Mouse (Mus musculus): ENCODE results near the gene P4ha2. TPM values are rescaled to one million over a fixed set of nuclear protein-coding genes. Genes with fewer than 3 reads are reported as not detected.

P4ha2 gene
- not detected in 2 replicates for total RNA-seq (2014; fragmentation: Nextera tagmentation)
- total RNA-seq (2017), result 0.22 TPM in 1 of 2 replicates, not detected in the other
- not detected in 2 replicates for polyA plus RNA-seq (2012)

DNA sequence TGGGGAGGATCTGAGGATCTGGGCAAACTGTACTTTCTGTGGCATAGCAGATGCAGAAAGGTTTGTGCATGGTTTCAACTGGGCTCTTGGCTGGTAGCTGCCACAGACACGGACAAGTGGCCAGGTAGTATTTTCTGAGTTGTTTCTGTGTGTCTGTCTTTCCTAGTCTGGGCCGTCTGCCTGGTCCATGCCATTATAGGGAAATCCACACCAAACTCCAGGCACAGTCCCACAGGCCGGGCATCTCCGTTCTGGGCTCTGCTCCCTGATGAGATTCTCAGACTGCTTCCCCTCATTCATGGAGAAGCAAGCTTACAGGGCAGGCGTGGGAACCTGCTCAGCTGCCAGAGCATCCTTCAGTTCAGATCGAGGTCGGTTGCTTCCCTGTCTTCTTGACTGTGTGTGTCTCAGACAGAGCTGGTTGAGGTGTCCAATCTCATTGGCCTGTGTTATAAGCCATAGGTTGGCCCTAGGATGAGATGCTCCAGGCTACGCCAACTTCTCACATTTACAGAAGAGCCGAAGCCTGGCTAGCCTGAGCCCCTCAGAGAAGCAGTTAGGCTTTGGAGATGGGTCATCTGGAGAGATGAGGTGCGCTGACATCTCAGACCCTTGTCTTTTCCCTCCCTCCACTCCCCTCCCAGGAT, at the start of gene P4ha2:
Gene P4ha2, plus strand, starts transcription at position 51 of the 647 bp plus-strand sequence.
- Histone ChIP-seq H3K36me3 (replicated peaks) (no peaks in the 10 kb centered on the region), H3K9me3 (replicated peaks) (no peaks in the 10 kb centered on the region), H3K27me3 (ENCODE audit: insufficient read depth, low read length) (peaks cover 23% of the 10 kb centered on the region; the same call in 1 of the 2 replicates), H3K4me3 (ENCODE audit: low read depth, low read length) (no peak within 1 kb of the TSS), H3K4me1 (ENCODE audit: insufficient read depth, low read depth, low read length) (no peaks in the 10 kb centered on the region)
- TF ChIP-seq TAL1 (conservative IDR thresholded peaks at IDR 0.05; ENCODE audit: low read depth, low read length) (no peak), GATA2 (IDR thresholded peaks at IDR 0.05; ENCODE audit: borderline replicate concordance, low read depth, low read length) (no peak), CTCF (IDR thresholded peaks at IDR 0.05; ENCODE audit: low read depth, low read length) (no peak), GATA1 (IDR thresholded peaks at IDR 0.05; ENCODE audit: borderline replicate concordance, low read length) (no peak)
- DNase-seq (ENCODE audit: low spot score), result no peak
- no peak for ATAC-seq (ENCODE audit: extremely low read depth, insufficient number of reproducible peaks, low FRiP score, poor library complexity, severe bottlenecking)

DNA sequence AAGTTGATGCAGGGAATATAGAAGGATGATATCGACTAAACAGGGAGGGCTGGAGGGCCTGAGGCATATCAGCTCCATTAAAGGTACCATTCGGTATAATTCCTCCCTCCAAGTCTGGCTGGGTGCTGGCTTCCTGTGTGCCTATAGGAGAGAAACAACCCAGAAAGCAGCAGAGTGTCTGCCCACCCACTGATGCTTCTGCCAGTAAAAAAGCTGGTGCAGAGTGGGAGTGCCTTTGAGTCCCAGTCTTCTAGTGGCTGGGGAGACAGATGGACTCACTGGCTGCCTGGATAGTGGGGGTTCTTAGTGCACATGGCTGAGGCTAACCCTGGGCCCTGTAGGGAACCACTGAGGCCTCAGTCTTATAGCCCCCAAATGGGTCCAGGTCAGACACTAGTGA, 49.7 kb upstream of the P4ha2 start:
- Histone ChIP-seq H3K9me3 (replicated peaks) (no peaks in the 10 kb centered on the region), H3K27me3 (ENCODE audit: insufficient read depth, low read length) (peaks cover 13% of the 10 kb centered on the region; the same call in 1 of the 2 replicates), H3K36me3 (replicated peaks) (no peaks in the 10 kb centered on the region), H3K4me1 (ENCODE audit: insufficient read depth, low read depth, low read length) (no peaks in the 10 kb centered on the region), H3K4me3 (ENCODE audit: low read depth, low read length) (no peak overlapping the region)
- ATAC-seq (ENCODE audit: extremely low read depth, insufficient number of reproducible peaks, low FRiP score, poor library complexity, severe bottlenecking), result no peak
- DNase-seq (ENCODE audit: low spot score), result no peak
- TF ChIP-seq CTCF (IDR thresholded peaks at IDR 0.05; ENCODE audit: low read depth, low read length), result no peak
- no peak for TF ChIP-seq GATA1 (IDR thresholded peaks at IDR 0.05; ENCODE audit: borderline replicate concordance, low read length)
- TF ChIP-seq GATA2 (IDR thresholded peaks at IDR 0.05; ENCODE audit: borderline replicate concordance, low read depth, low read length), result no peak
- no peak for TF ChIP-seq TAL1 (conservative IDR thresholded peaks at IDR 0.05; ENCODE audit: low read depth, low read length)
- no peak for TF ChIP-seq POLR2AphosphoS5 (IDR thresholded peaks at IDR 0.05; ENCODE audit: insufficient replicate concordance, low read depth, low read length)

DNA sequence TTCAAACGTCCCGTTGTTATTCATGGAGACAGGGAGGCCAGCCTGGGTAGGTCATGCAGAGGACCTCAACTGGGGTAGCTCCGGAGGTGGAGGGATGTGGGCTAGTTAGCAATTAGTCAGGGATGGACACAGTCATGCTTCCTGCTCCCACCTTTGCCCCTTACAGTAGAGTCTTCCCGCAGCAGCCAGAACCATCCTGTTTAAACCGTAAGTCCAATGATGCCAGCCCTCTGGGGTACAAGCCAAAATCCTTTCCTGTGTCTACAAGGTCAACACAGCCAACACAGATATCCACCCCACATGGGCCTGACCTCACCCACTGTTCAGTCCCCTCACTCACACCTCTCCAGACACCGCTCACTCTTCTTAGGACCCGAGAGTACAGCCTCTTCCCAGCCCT, 48.7 kb upstream of the P4ha2 start:
- TF ChIP-seq TAL1 (conservative IDR thresholded peaks at IDR 0.05; ENCODE audit: low read depth, low read length), result no peak
- no peak for TF ChIP-seq GATA2 (IDR thresholded peaks at IDR 0.05; ENCODE audit: borderline replicate concordance, low read depth, low read length)
- no peak for TF ChIP-seq GATA1 (IDR thresholded peaks at IDR 0.05; ENCODE audit: borderline replicate concordance, low read length)
- TF ChIP-seq POLR2AphosphoS5 (IDR thresholded peaks at IDR 0.05; ENCODE audit: insufficient replicate concordance, low read depth, low read length), result no peak
- TF ChIP-seq CTCF (IDR thresholded peaks at IDR 0.05; ENCODE audit: low read depth, low read length), result no peak
- Histone ChIP-seq H3K4me1 (ENCODE audit: insufficient read depth, low read depth, low read length) (no peaks in the 10 kb centered on the region), H3K27me3 (ENCODE audit: insufficient read depth, low read length) (peaks cover 20% of the 10 kb centered on the region; the same call in 1 of the 2 replicates), H3K9me3 (replicated peaks) (no peaks in the 10 kb centered on the region), H3K4me3 (ENCODE audit: low read depth, low read length) (no peak overlapping the region), H3K36me3 (replicated peaks) (no peaks in the 10 kb centered on the region)
- DNase-seq (ENCODE audit: low spot score) (no peak), ATAC-seq (ENCODE audit: extremely low read depth, insufficient number of reproducible peaks, low FRiP score, poor library complexity, severe bottlenecking) (no peak)

DNA sequence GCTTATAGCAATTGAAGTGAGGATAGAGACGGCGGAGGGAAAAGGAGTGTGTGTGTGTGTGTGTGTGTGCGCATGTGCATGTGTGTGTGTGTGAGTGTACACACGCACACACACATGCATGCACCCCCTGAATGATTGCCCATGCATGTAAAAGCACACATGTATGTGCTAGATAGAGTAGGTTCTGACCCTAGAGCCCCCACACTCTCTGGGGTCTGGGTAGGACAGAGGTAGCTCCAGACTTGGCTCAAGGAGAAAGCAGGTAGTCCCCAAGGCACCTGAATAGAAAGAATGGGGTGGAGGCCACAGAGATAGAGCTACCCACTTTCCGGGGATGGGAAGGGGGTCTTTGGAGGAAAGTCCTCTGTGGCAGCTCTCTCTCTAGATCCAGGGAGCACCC, 47.8 kb upstream of the P4ha2 start:
- Histone ChIP-seq H3K4me3 (ENCODE audit: low read depth, low read length) (no peak overlapping the region), H3K9me3 (replicated peaks) (no peaks in the 10 kb centered on the region), H3K36me3 (replicated peaks) (no peaks in the 10 kb centered on the region), H3K27me3 (ENCODE audit: insufficient read depth, low read length) (peaks cover 23% of the 10 kb centered on the region; the same call in 1 of the 2 replicates), H3K4me1 (ENCODE audit: insufficient read depth, low read depth, low read length) (no peaks in the 10 kb centered on the region)
- DNase-seq (ENCODE audit: low spot score), result no peak
- TF ChIP-seq GATA1 (IDR thresholded peaks at IDR 0.05; ENCODE audit: borderline replicate concordance, low read length) (no peak), TAL1 (conservative IDR thresholded peaks at IDR 0.05; ENCODE audit: low read depth, low read length) (no peak), GATA2 (IDR thresholded peaks at IDR 0.05; ENCODE audit: borderline replicate concordance, low read depth, low read length) (no peak), POLR2AphosphoS5 (IDR thresholded peaks at IDR 0.05; ENCODE audit: insufficient replicate concordance, low read depth, low read length) (no peak), CTCF (IDR thresholded peaks at IDR 0.05; ENCODE audit: low read depth, low read length) (no peak)
- no peak for ATAC-seq (ENCODE audit: extremely low read depth, insufficient number of reproducible peaks, low FRiP score, poor library complexity, severe bottlenecking)

DNA sequence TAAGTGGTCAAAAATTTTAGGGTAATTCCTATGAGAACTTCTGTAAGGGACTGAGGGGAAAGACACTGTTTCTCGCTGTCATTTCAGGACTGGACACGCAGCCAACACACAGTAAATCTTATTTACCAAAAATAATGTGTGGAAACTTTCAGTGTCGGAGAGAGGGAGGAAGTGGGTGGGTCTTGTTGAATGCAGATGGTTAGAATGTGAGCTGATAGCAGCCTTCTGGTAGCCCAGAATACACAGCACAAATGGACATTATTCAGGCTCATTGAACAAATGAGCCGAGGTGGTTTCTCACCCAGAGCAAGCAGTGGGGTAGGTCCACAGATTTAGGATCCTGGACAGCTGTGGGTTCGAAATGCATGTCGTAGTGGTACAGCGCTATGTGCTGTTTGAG, 46.8 kb upstream of the P4ha2 start:
- TF ChIP-seq POLR2AphosphoS5 (IDR thresholded peaks at IDR 0.05; ENCODE audit: insufficient replicate concordance, low read depth, low read length), result no peak
- no peak for TF ChIP-seq CTCF (IDR thresholded peaks at IDR 0.05; ENCODE audit: low read depth, low read length)
- no peak for TF ChIP-seq TAL1 (conservative IDR thresholded peaks at IDR 0.05; ENCODE audit: low read depth, low read length)
- no peak for TF ChIP-seq GATA1 (IDR thresholded peaks at IDR 0.05; ENCODE audit: borderline replicate concordance, low read length)
- no peak for TF ChIP-seq GATA2 (IDR thresholded peaks at IDR 0.05; ENCODE audit: borderline replicate concordance, low read depth, low read length)
- Histone ChIP-seq H3K27me3 (ENCODE audit: insufficient read depth, low read length) (peaks cover 23% of the 10 kb centered on the region; the same call in 1 of the 2 replicates), H3K4me3 (ENCODE audit: low read depth, low read length) (no peak overlapping the region), H3K36me3 (replicated peaks) (no peaks in the 10 kb centered on the region), H3K9me3 (replicated peaks) (no peaks in the 10 kb centered on the region), H3K4me1 (ENCODE audit: insufficient read depth, low read depth, low read length) (no peaks in the 10 kb centered on the region)
- ATAC-seq (ENCODE audit: extremely low read depth, insufficient number of reproducible peaks, low FRiP score, poor library complexity, severe bottlenecking), result no peak
- DNase-seq (ENCODE audit: low spot score), result no peak

DNA sequence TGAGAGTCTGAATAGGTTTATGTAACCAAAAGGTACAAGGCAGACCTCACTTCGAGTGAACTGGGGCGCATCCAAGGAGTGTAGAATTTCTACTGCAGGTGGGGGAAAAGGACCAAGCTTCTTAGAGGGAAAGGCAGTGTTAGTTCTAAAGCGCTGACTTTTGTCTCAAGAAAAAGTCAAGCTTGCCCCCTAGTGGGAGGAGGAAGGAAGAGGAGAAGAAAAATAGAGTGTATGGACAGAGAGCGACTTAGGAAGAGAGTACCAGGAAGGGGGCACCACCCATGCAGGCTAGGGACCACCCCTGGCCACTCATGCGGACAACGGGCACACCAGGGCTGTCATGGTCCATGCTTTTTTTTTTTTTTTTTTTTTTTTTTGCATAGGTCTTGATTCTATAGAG, 45.6 kb upstream of the P4ha2 start:
- H3K4me3 ChIP-seq (ENCODE audit: low read depth, low read length), result no peak overlapping the region
- H3K27me3 ChIP-seq (ENCODE audit: insufficient read depth, low read length), result peaks cover 26% of the 10 kb centered on the region; the same call in 1 of the 2 replicates
- ATAC-seq (ENCODE audit: extremely low read depth, insufficient number of reproducible peaks, low FRiP score, poor library complexity, severe bottlenecking) (no peak), DNase-seq (ENCODE audit: low spot score) (peak; percentile 24)
- H3K4me1 ChIP-seq (ENCODE audit: insufficient read depth, low read depth, low read length), result no peaks in the 10 kb centered on the region
- no peaks in the 10 kb centered on the region for H3K36me3 ChIP-seq (replicated peaks)
- TF ChIP-seq TAL1 (conservative IDR thresholded peaks at IDR 0.05; ENCODE audit: low read depth, low read length), result no peak
- H3K9me3 ChIP-seq (replicated peaks), result no peaks in the 10 kb centered on the region
